Mouse (Mus musculus): Measurements from ENCODE around the gene Zfp579.
"Not testable (repeated sequence)": the region's sequence is repeated elsewhere in the genome, so short reads cannot be mapped to it uniquely, and the experiment has no call there.

The Zfp579 gene

GRCm38 (mm10) chr7:4996003-4996895 is at the start of gene Zfp579:
Gene Zfp579 (minus strand): TSS chr7:4996158.
- in situ Hi-C loops (cut with MboI; ENCODE audit: low pct_unique_long_range_greater_than_20kb in 1 of 2, low sequenced_read_pairs in 2 of 2, unreplicated experiment in 1 of 2) = no loop called here

DNA sequence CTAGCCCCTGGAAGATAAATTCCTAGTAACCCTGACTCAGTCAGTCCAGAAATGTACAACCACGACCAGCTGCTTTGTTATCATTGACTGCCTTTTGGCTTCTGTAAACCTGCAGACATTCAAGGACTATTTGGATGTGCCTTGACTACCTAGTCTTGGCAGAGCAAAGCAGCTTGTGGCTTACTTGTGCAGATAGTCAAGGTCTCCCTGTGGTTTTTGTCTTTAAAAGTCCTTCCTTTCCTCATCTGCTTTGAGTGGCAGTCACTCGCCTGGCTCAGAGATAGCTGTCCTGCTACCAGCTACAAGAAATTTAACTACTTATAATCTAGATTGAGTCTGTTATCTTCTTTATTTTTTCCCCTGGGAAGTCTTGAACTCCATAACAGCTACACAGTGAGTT is 49.0 kb upstream of the Zfp579 start:
- in situ Hi-C loops (cut with MboI; ENCODE audit: low pct_unique_long_range_greater_than_20kb in 1 of 2, low sequenced_read_pairs in 2 of 2, unreplicated experiment in 1 of 2) = loop anchor here in 1 of 2 experiments (5.0 kb wide), 1 partner anchor 103 kb away; no protein-coding TSS in a partner anchor

GRCm38 (mm10) chr7:5038940-5039339 is 43.0 kb upstream of the Zfp579 start:
- in situ Hi-C loops (cut with MboI; ENCODE audit: low pct_unique_long_range_greater_than_20kb in 1 of 2, low sequenced_read_pairs in 2 of 2, unreplicated experiment in 1 of 2) = no loop called here

- in situ Hi-C loops (cut with MboI; ENCODE audit: low pct_unique_long_range_greater_than_20kb in 1 of 2, low sequenced_read_pairs in 2 of 2, unreplicated experiment in 1 of 2) = no loop called here
These were observed 42.3 kb upstream of the Zfp579 start, which contains the start of gene Zfp784 for GRCm38 (mm10) chr7:5038109-5038732. Gene Zfp784 (minus strand): TSS chr7:5038446.

DNA sequence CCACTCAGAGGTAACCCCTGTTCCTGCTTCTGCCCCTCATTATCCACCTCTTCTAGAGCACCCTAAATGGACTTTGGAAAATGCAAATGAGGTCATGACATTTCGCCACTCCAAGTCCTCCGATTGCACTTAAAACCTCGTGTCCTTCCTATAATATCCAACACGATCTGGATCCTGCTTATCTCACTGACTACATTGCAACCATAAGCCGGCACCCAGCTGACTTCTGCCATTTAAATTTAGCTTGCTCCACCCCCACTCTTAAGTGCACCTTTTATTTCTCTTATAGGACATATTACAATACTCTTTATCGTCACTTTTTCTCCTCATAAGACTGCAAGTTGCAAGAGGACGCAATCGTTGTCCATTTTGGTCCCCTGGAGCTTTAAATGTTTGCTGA is 41.5 kb upstream of the Zfp579 start:
- in situ Hi-C loops (cut with MboI; ENCODE audit: low pct_unique_long_range_greater_than_20kb in 1 of 2, low sequenced_read_pairs in 2 of 2, unreplicated experiment in 1 of 2) = no loop called here

- in situ Hi-C loops (cut with MboI; ENCODE audit: low pct_unique_long_range_greater_than_20kb in 1 of 2, low sequenced_read_pairs in 2 of 2, unreplicated experiment in 1 of 2) = no loop called here
These were observed 41.1 kb upstream of the Zfp579 start for GRCm38 (mm10) chr7:5037026-5037425.

DNA sequence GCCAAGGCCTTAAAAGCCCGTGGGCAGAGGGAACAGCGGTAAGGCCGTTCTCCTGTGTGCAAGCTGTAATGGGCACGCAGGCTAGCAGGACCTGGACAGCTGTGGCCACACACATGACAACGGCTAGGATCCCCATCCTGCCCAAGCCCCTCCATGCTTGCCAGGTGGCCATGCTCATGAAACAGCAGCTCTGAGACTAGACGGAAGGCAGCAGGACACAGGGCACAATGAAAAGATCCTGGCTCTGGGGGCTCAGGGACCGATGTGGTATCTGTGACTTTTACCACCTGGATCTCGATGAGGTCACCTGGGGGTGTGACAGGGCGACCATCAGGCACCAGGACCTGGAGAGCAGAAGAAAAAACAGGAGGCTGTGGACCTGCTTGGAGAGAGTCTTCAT is 40.2 kb upstream of the Zfp579 start:
- in situ Hi-C loops (cut with MboI; ENCODE audit: low pct_unique_long_range_greater_than_20kb in 1 of 2, low sequenced_read_pairs in 2 of 2, unreplicated experiment in 1 of 2) = no loop called here

DNA sequence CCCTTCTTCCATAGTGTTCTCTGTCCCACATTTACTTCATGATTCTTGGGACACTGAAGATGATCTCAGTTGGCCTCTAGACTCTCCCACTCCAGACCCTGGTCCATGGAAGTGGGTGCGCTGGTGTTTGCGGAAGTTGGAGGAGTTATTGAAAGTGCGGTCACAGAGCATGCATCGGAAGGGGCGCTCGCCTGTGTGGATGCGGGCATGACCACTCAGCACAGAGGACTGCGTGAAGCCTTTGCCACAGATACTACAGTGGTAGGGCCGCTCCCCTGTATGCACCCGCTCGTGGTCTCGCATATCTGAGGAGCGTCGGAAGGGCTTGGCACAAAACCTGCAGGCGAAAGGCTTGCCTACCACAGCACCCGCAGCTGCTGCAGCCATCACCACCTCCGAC is 39.7 kb upstream of the Zfp579 start:
- in situ Hi-C loops (cut with MboI; ENCODE audit: low pct_unique_long_range_greater_than_20kb in 1 of 2, low sequenced_read_pairs in 2 of 2, unreplicated experiment in 1 of 2) = no loop called here

- in situ Hi-C loops (cut with MboI; ENCODE audit: low pct_unique_long_range_greater_than_20kb in 1 of 2, low sequenced_read_pairs in 2 of 2, unreplicated experiment in 1 of 2) = no loop called here
These were observed 37.9 kb upstream of the Zfp579 start, which contains the start of gene 4632433K11Rik for GRCm38 (mm10) chr7:5033818-5034217. Gene 4632433K11Rik (plus strand): TSS chr7:5034118.

GRCm38 (mm10) chr7:5031496-5031895 is 35.5 kb upstream of the Zfp579 start:
- in situ Hi-C loops (cut with MboI; ENCODE audit: low pct_unique_long_range_greater_than_20kb in 1 of 2, low sequenced_read_pairs in 2 of 2, unreplicated experiment in 1 of 2) = no loop called here

DNA sequence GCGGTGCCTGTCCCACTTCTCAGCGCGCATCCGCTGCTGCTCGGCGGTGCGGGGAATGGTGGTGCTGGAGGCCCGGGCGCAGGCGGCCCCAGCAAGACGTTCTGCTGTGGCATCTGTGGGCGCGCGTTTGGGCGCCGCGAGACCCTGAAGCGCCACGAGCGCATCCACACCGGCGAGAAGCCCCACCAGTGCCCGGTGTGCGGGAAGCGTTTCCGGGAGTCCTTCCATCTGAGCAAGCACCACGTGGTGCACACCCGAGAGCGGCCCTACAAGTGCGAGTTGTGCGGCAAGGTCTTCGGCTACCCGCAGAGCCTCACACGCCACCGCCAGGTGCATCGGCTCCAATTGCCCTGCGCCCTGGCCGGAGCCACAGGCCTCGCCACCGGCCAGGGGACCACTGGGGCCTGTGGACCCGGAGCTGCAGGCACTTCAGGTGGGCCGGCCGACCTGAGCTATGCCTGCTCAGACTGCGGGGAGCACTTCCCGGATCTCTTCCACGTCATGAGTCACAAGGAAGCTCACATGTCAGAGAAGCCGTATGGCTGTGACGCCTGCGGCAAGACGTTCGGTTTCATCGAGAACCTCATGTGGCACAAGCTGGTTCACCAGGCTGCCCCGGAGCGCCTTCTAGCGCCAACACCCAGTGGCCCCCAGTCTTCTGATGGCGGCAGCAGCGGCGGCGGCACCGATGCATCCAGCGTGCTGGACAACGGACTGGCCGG is 34.8 kb upstream of the Zfp579 start:
- in situ Hi-C loops (cut with MboI; ENCODE audit: low pct_unique_long_range_greater_than_20kb in 1 of 2, low sequenced_read_pairs in 2 of 2, unreplicated experiment in 1 of 2) = no loop called here

GRCm38 (mm10) chr7:5029946-5030345 is 34.0 kb upstream of the Zfp579 start:
- in situ Hi-C loops (cut with MboI; ENCODE audit: low pct_unique_long_range_greater_than_20kb in 1 of 2, low sequenced_read_pairs in 2 of 2, unreplicated experiment in 1 of 2) = no loop called here

DNA sequence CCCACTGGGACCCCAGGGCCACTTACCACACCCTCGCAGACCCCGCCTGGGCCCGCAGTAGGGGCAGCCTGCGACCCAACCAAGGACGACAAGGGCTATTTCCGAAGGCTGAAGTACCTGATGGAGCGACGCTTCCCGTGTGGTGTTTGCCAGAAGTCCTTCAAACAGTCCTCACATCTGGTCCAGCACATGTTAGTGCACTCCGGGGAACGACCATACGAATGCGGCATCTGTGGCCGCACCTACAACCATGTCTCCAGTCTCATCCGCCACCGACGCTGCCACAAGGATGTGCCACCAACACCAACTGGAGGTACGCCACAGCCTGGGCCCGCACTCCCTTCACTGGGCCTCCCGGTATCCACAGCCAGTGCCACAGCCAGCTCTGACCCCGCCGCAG is 33.6 kb upstream of the Zfp579 start:
- in situ Hi-C loops (cut with MboI; ENCODE audit: low pct_unique_long_range_greater_than_20kb in 1 of 2, low sequenced_read_pairs in 2 of 2, unreplicated experiment in 1 of 2) = no loop called here

GRCm38 (mm10) chr7:5021197-5021596 is 25.2 kb upstream of the Zfp579 start:
- in situ Hi-C loops (cut with MboI; ENCODE audit: low pct_unique_long_range_greater_than_20kb in 1 of 2, low sequenced_read_pairs in 2 of 2, unreplicated experiment in 1 of 2) = loop anchor here in 1 of 2 experiments (5.0 kb wide), 1 partner anchor 41 kb away; the partner anchor contains the start of gene U2af2

GRCm38 (mm10) chr7:5020685-5021084 is 24.7 kb upstream of the Zfp579 start:
- in situ Hi-C loops (cut with MboI; ENCODE audit: low pct_unique_long_range_greater_than_20kb in 1 of 2, low sequenced_read_pairs in 2 of 2, unreplicated experiment in 1 of 2) = loop anchor here in 1 of 2 experiments (5.0 kb wide), 1 partner anchor 42 kb away; the partner anchor contains the start of gene U2af2

- in situ Hi-C loops (cut with MboI; ENCODE audit: low pct_unique_long_range_greater_than_20kb in 1 of 2, low sequenced_read_pairs in 2 of 2, unreplicated experiment in 1 of 2) = loop anchor here in 1 of 2 experiments (5.0 kb wide), 1 partner anchor 42 kb away; the partner anchor contains the start of gene U2af2
These were observed 24.2 kb upstream of the Zfp579 start, which contains the start of the genes Zfp865 and Ccdc106 for GRCm38 (mm10) chr7:5020000-5020681. Gene Zfp865 (plus strand): TSS chr7:5020376. Gene Ccdc106 (plus strand): TSS chr7:5020553.

- in situ Hi-C loops (cut with MboI; ENCODE audit: low pct_unique_long_range_greater_than_20kb in 1 of 2, low sequenced_read_pairs in 2 of 2, unreplicated experiment in 1 of 2) = not testable (repeated sequence)
These were observed 23.6 kb upstream of the Zfp579 start for GRCm38 (mm10) chr7:5019576-5019975.

- in situ Hi-C loops (cut with MboI; ENCODE audit: low pct_unique_long_range_greater_than_20kb in 1 of 2, low sequenced_read_pairs in 2 of 2, unreplicated experiment in 1 of 2) = no loop called here
These were observed 22.0 kb upstream of the Zfp579 start for GRCm38 (mm10) chr7:5017931-5018330.
